Comparison of ENCODE assay signal across 12 mouse cellular contexts in the genomic region with DNA sequence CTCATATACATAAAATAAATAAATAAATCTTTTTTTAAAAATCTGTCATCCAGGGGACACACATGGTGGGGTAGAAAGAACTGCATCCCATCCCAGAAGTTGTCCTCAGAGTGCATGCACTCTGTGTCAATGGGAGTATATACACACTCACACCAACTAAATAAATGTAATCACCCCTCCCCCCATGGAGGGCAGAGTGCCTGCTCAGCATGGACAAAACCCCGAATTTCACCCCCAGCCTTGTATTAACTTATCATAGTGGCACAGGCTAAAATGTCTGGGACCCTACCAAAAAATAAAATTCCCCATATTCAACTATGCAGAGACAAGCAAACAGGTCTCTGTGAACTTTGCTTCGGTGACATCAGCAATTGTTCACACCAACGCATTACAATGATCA. TPM values are rescaled to one million over a fixed set of nuclear protein-coding genes. Genes with fewer than 3 reads are reported as not detected.
DNase-seq lines count a peak whose midpoint lies in the region; ATAC-seq and TF ChIP-seq lines count a peak whose summit lies in the region.
"Had no signal": no experiment of that assay in that cellular context is flagged by ENCODE, and none has a peak within 500 bp of the region (broad histone marks: within the 10 kb centered on the region; RNA-seq: fewer than 3 reads in every experiment).

No protein-coding gene starts in this region.

- no peaks in the 10 kb centered on the region; the same call in 1 of the 2 replicates for H3K36me3 ChIP-seq in kidney, embryonic 14.5 days (ENCODE audit: control insufficient read depth, insufficient read depth, low read length)
- 0 out of 2 replicates have a peak, but pooled peaks cover 6% of the 10 kb centered on the region for H3K36me3 ChIP-seq in embryonic facial prominence, embryonic 10.5 days (replicated peaks)
- H3K36me3 ChIP-seq in forebrain, embryonic 14.5 days (ENCODE audit: control insufficient read depth, insufficient read depth, low read length): no peaks in the 10 kb centered on the region; the same call in 1 of the 2 replicates
- H3K36me3 ChIP-seq in liver, embryonic 14.5 days (replicated peaks; ENCODE audit: control insufficient read depth, insufficient read depth, low read depth): peaks cover 20% of the 10 kb centered on the region

- no peaks in the 10 kb centered on the region; the same call in 1 of the 2 replicates for H3K9me3 ChIP-seq in kidney, embryonic 14.5 days (ENCODE audit: control insufficient read depth, low read length)
- H3K9me3 ChIP-seq in embryonic facial prominence, embryonic 10.5 days: no peaks in the 10 kb centered on the region
- no peaks in the 10 kb centered on the region for H3K9me3 ChIP-seq in forebrain, embryonic 14.5 days (replicated peaks; ENCODE audit: control insufficient read depth, low read length)
- H3K9me3 ChIP-seq in liver, embryonic 14.5 days (ENCODE audit: control insufficient read depth, low read length): no peaks in the 10 kb centered on the region

- TF ChIP-seq EP300 in liver, embryonic 14.5 days (IDR thresholded peaks at IDR 0.05; ENCODE audit: low read depth): no peak

- no peak overlapping the region for H3K27ac ChIP-seq in kidney, embryonic 14.5 days (ENCODE audit: low read depth, low read length)
- no peak overlapping the region for H3K27ac ChIP-seq in embryonic facial prominence, embryonic 10.5 days (replicated peaks)
- no peak overlapping the region for H3K27ac ChIP-seq in forebrain, embryonic 14.5 days (ENCODE audit: low read depth, low read length)
- H3K27ac ChIP-seq in liver, embryonic 14.5 days: no peak overlapping the region

- ATAC-seq in kidney, embryonic 14.5 days (ENCODE audit: low FRiP score, low TSS enrichment): no peak
- no peak for ATAC-seq in forebrain, embryonic 14.5 days
- no peak for ATAC-seq in liver, embryonic 14.5 days (ENCODE audit: insufficient read depth)

- peaks cover 4% of the 10 kb centered on the region; the same call in 1 of the 2 replicates for H3K4me1 ChIP-seq in kidney, embryonic 14.5 days (ENCODE audit: control insufficient read depth, insufficient read depth, low read length)
- H3K4me1 ChIP-seq in embryonic facial prominence, embryonic 10.5 days: peaks cover 13% of the 10 kb centered on the region
- H3K4me1 ChIP-seq in forebrain, embryonic 14.5 days (ENCODE audit: control insufficient read depth, insufficient read depth, low read length): peaks cover 8% of the 10 kb centered on the region
- H3K4me1 ChIP-seq in liver, embryonic 14.5 days (replicated peaks; ENCODE audit: control insufficient read depth in 2 of 2, insufficient read depth in 2 of 2, low read length in 1 of 2): peaks cover 5 to 8% of the 10 kb centered on the region in 2 experiments

- 84% methylated on average over 3 of the region's 3 CpGs for WGBS in kidney, embryonic 14.5 days
- 89% methylated on average over 3 of the region's 3 CpGs for WGBS in embryonic facial prominence, embryonic 10.5 days
- WGBS in forebrain, embryonic 14.5 days: 83% methylated on average over 3 of the region's 3 CpGs
- WGBS in liver, embryonic 14.5 days (ENCODE audit: insufficient replicate concordance): 64% methylated on average over 3 of the region's 3 CpGs

- no peak for TF ChIP-seq CTCF in liver, embryonic 14.5 days (IDR thresholded peaks at IDR 0.05; ENCODE audit: low read depth)

- no peak for DNase-seq in kidney, adult 8-10 months
- no peak for DNase-seq in embryonic facial prominence, embryonic 10.5 days (ENCODE audit: low spot score)
- DNase-seq in forebrain, embryonic 14.5 days (ENCODE audit: low spot score): no peak
- DNase-seq in liver, embryonic 14.5 days (ENCODE audit: low read depth in 3 of 3, low spot score in 3 of 3): no peak
- DNase-seq in layer of hippocampus, adult 9-10 months (ENCODE audit: low spot score): no peak
- no peak for DNase-seq in left cerebral cortex, adult 8-10 months (ENCODE audit: low spot score in 2 of 2)
- DNase-seq: adrenal gland, postnatal 10 days; heart, postnatal 14 days; layer of hippocampus, adult 9-11 months; lung, postnatal 36 days; spleen, adult 18-20 months had no signal

- no peak overlapping the region for H3K9ac ChIP-seq in kidney, embryonic 14.5 days (ENCODE audit: low read depth, low read length)
- H3K9ac ChIP-seq in forebrain, embryonic 14.5 days (ENCODE audit: low read length): no peak overlapping the region
- no peak overlapping the region for H3K9ac ChIP-seq in liver, embryonic 14.5 days (replicated peaks)

- H3K4me2 ChIP-seq in kidney, embryonic 14.5 days (replicated peaks; ENCODE audit: low read depth, low read length): no peak overlapping the region; the same call in 1 of the 2 replicates
- peak overlapping the region; percentile 59; the same call in 1 of the 2 replicates for H3K4me2 ChIP-seq in forebrain, embryonic 14.5 days (ENCODE audit: low read length)
- H3K4me2 ChIP-seq in liver, embryonic 14.5 days (ENCODE audit: low read depth): peak overlapping the region; percentile 73

- no peaks in the 10 kb centered on the region for H3K27me3 ChIP-seq in kidney, embryonic 14.5 days (ENCODE audit: control insufficient read depth, insufficient read depth, low read length)
- H3K27me3 ChIP-seq in embryonic facial prominence, embryonic 10.5 days (replicated peaks; ENCODE audit: low read depth, poor library complexity, severe bottlenecking): peaks cover 10% of the 10 kb centered on the region
- peaks cover 5% of the 10 kb centered on the region for H3K27me3 ChIP-seq in forebrain, embryonic 14.5 days (replicated peaks; ENCODE audit: control insufficient read depth, insufficient read depth, low read length)
- H3K27me3 ChIP-seq in liver, embryonic 14.5 days (ENCODE audit: control insufficient read depth, insufficient read depth, low read length): no peaks in the 10 kb centered on the region; the same call in 1 of the 2 replicates

- peak overlapping the region; percentile 67; the same call in 1 of the 2 replicates for H3K4me3 ChIP-seq in kidney, embryonic 14.5 days (ENCODE audit: low read length)
- peak overlapping the region; percentile 76 for H3K4me3 ChIP-seq in embryonic facial prominence, embryonic 10.5 days
- 0 out of 2 replicates have a peak overlapping the region, but pooled peaks have one; percentile 63 for H3K4me3 ChIP-seq in forebrain, embryonic 14.5 days (ENCODE audit: low read depth, low read length)
- H3K4me3 ChIP-seq in liver, embryonic 14.5 days (ENCODE audit: insufficient read depth in 1 of 2, low read depth in 2 of 2, low read length in 2 of 2): peak overlapping the region in 1 of 2 experiments; percentile 74; a peak in 2 of 4 replicates

RNA-seq across cellular contexts. Expression of gene Swsap1, which starts 0.9 kb away (rescaled TPM):
- polyA plus RNA-seq in kidney, embryonic 14.5 days (2014; fragmentation: Nextera tagmentation; extraction: Ambion mirVana): 11.4 and 12.8 TPM in 2 replicates
- polyA plus RNA-seq in embryonic facial prominence, embryonic 10.5 days (2016; fragmentation: Nextera tagmentation; extraction: Ambion mirVana): 7.1 and 8.0 TPM in 2 replicates
- 19.8 and 23.6 TPM in 2 replicates for polyA plus RNA-seq in forebrain, embryonic 14.5 days (2014; fragmentation: Nextera tagmentation; extraction: Ambion mirVana)
- 1.4 TPM in 2 replicates for polyA plus RNA-seq in liver, embryonic 14.5 days (2012; rRNA removed)
- 3.5 and 3.6 TPM in 2 replicates for polyA plus RNA-seq in liver, embryonic 14.5 days (2014; fragmentation: Nextera tagmentation; extraction: Ambion mirVana)
- total RNA-seq in left cerebral cortex, adult 8-10 months (2022): 10 to 100 TPM; 13.2 to 15.0 (median 14.8) TPM

RNA-seq across cellular contexts. Expression of gene Epor, which starts 8.7 kb away (rescaled TPM):
- polyA plus RNA-seq in kidney, embryonic 14.5 days (2014; fragmentation: Nextera tagmentation; extraction: Ambion mirVana): 10.5 and 11.4 TPM in 2 replicates
- 7.9 and 8.6 TPM in 2 replicates for polyA plus RNA-seq in embryonic facial prominence, embryonic 10.5 days (2016; fragmentation: Nextera tagmentation; extraction: Ambion mirVana)
- 1.3 and 2.2 TPM in 2 replicates for polyA plus RNA-seq in forebrain, embryonic 14.5 days (2014; fragmentation: Nextera tagmentation; extraction: Ambion mirVana)
- 146 and 180 TPM in 2 replicates for polyA plus RNA-seq in liver, embryonic 14.5 days (2012; rRNA removed)
- 82.6 and 96.5 TPM in 2 replicates for polyA plus RNA-seq in liver, embryonic 14.5 days (2014; fragmentation: Nextera tagmentation; extraction: Ambion mirVana)
- total RNA-seq in left cerebral cortex, adult 8-10 months (2022): 10 to 100 TPM; 12.9 to 15.3 (median 14.4) TPM

RNA-seq across cellular contexts. Expression of gene Plppr2, which starts 17.8 kb away (rescaled TPM):
- polyA plus RNA-seq in kidney, embryonic 14.5 days (2014; fragmentation: Nextera tagmentation; extraction: Ambion mirVana): 7.0 and 9.2 TPM in 2 replicates
- 9.5 and 9.6 TPM in 2 replicates for polyA plus RNA-seq in embryonic facial prominence, embryonic 10.5 days (2016; fragmentation: Nextera tagmentation; extraction: Ambion mirVana)
- 47.3 and 66.7 TPM in 2 replicates for polyA plus RNA-seq in forebrain, embryonic 14.5 days (2014; fragmentation: Nextera tagmentation; extraction: Ambion mirVana)
- polyA plus RNA-seq in liver, embryonic 14.5 days (2012; rRNA removed): 2.6 and 3.9 TPM in 2 replicates
- polyA plus RNA-seq in liver, embryonic 14.5 days (2014; fragmentation: Nextera tagmentation; extraction: Ambion mirVana): 0.99 and 1.3 TPM in 2 replicates
- 100 to 1,000 TPM; 133 to 152 (median 147) TPM for total RNA-seq in left cerebral cortex, adult 8-10 months (2022)

RNA-seq across cellular contexts. Expression of gene Tmem205, which starts 27.3 kb away (rescaled TPM):
- polyA plus RNA-seq in kidney, embryonic 14.5 days (2014; fragmentation: Nextera tagmentation; extraction: Ambion mirVana): 54.0 and 67.5 TPM in 2 replicates
- 31.1 and 33.1 TPM in 2 replicates for polyA plus RNA-seq in embryonic facial prominence, embryonic 10.5 days (2016; fragmentation: Nextera tagmentation; extraction: Ambion mirVana)
- 49.3 and 66.0 TPM in 2 replicates for polyA plus RNA-seq in forebrain, embryonic 14.5 days (2014; fragmentation: Nextera tagmentation; extraction: Ambion mirVana)
- polyA plus RNA-seq in liver, embryonic 14.5 days (2012; rRNA removed): 37.5 and 61.5 TPM in 2 replicates
- polyA plus RNA-seq in liver, embryonic 14.5 days (2014; fragmentation: Nextera tagmentation; extraction: Ambion mirVana): 106 and 110 TPM in 2 replicates
- total RNA-seq in left cerebral cortex, adult 8-10 months (2022): 10 to 100 TPM; 36.3 to 42.6 (median 39.4) TPM

RNA-seq across cellular contexts. Expression of gene Ccdc159, which starts 27.4 kb away (rescaled TPM):
- 3.4 and 4.0 TPM in 2 replicates for polyA plus RNA-seq in kidney, embryonic 14.5 days (2014; fragmentation: Nextera tagmentation; extraction: Ambion mirVana)
- polyA plus RNA-seq in embryonic facial prominence, embryonic 10.5 days (2016; fragmentation: Nextera tagmentation; extraction: Ambion mirVana): 3.3 and 3.5 TPM in 2 replicates
- 3.5 and 5.3 TPM in 2 replicates for polyA plus RNA-seq in forebrain, embryonic 14.5 days (2014; fragmentation: Nextera tagmentation; extraction: Ambion mirVana)
- polyA plus RNA-seq in liver, embryonic 14.5 days (2012; rRNA removed): 1.2 and 1.4 TPM in 2 replicates
- 0.52 and 0.58 TPM in 2 replicates for polyA plus RNA-seq in liver, embryonic 14.5 days (2014; fragmentation: Nextera tagmentation; extraction: Ambion mirVana)
- total RNA-seq in left cerebral cortex, adult 8-10 months (2022): 10 to 100 TPM; 12.9 to 19.5 (median 16.0) TPM
